Mouse (Mus musculus): ENCODE results near the gene Ina. TPM values are rescaled to one million over a fixed set of nuclear protein-coding genes. Genes with fewer than 3 reads are reported as not detected.

Gene Ina
- total and polyA plus RNA-seq, 3 experiments: not detected

DNA sequence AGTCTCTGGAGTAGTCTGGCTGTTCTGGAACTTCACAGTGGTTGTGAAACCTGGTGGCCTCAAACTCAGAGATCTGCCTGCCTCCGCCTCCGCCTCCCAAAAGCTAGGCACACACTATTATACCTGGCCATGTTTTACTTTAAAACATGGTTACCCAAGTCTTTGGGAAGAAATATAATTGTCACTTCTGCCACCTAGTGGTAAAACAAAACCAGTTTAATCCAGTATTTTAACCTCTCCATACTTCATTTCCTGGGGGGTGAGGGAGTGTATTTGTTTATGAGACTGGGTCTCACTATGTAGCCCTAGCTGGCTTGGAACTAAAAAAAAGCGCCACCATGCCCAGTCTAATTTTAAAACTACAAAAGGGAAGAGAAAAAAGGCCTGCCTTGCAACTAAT lies 29.1 kb downstream of the Ina start:
- peak; percentile 64 for DNase-seq (ENCODE audit: low read depth, low spot score)
- Histone ChIP-seq H3K9me3 (replicated peaks; ENCODE audit: insufficient read depth, low read length) (no peaks in the 10 kb centered on the region), H3K27me3 (ENCODE audit: control insufficient read depth in 1 of 2, insufficient read depth in 2 of 2, low read length in 2 of 2) (no peaks in the 10 kb centered on the region), H3K4me1 (ENCODE audit: control insufficient read depth in 1 of 2, insufficient read depth in 2 of 2, low read length in 2 of 2) (no peaks in the 10 kb centered on the region), H3K9ac (ENCODE audit: control insufficient read depth, low read depth, low read length, poor library complexity, severe bottlenecking) (no peak overlapping the region), H3K36me3 (ENCODE audit: control insufficient read depth in 1 of 2, insufficient read depth in 2 of 2, low read length in 2 of 2) (peaks cover 11 to 32% of the 10 kb centered on the region in 2 experiments), H3K79me2 (ENCODE audit: control insufficient read depth, insufficient read depth, low read length, poor library complexity) (0 out of 2 replicates have a peak, but pooled peaks cover 2% of the 10 kb centered on the region), H3K27ac (ENCODE audit: control insufficient read depth, low read depth, low read length) (no peak overlapping the region), H3K4me3 (ENCODE audit: control insufficient read depth in 1 of 2, insufficient read depth in 1 of 2, low read depth in 2 of 2, low read length in 2 of 2) (no peak overlapping the region)
- TF ChIP-seq MXI1 (IDR thresholded peaks at IDR 0.05; ENCODE audit: low read depth, low read length): no peak
- TF ChIP-seq TBP (IDR thresholded peaks at IDR 0.05; ENCODE audit: low read depth, low read length): no peak
- TF ChIP-seq RAD21 (IDR thresholded peaks at IDR 0.05; ENCODE audit: low read depth, low read length): peak; percentile 47
- no peak for TF ChIP-seq HCFC1 (IDR thresholded peaks at IDR 0.05; ENCODE audit: low read depth, low read length)
- 0 out of 2 replicates have a peak, but pooled peaks have one; percentile 32 for TF ChIP-seq SIN3A (IDR thresholded peaks at IDR 0.05; ENCODE audit: low read length)
- TF ChIP-seq JUND (IDR thresholded peaks at IDR 0.05; ENCODE audit: low read depth, low read length): no peak
- no peak for TF ChIP-seq NELFE (IDR thresholded peaks at IDR 0.05; ENCODE audit: low read depth, low read length)
- no peak for TF ChIP-seq MAX (IDR thresholded peaks at IDR 0.05; ENCODE audit: low read length)
- no peak for TF ChIP-seq MYC (IDR thresholded peaks at IDR 0.05; ENCODE audit: low read depth, low read length)
- no peak for TF ChIP-seq NRF1 (IDR thresholded peaks at IDR 0.05; ENCODE audit: insufficient read depth, low read depth, low read length, poor library complexity, severe bottlenecking)
- TF ChIP-seq USF2 (IDR thresholded peaks at IDR 0.05; ENCODE audit: borderline replicate concordance in 1 of 2, insufficient read depth in 1 of 2, low read depth in 1 of 2, low read length in 2 of 2): no peak
- peak; percentile 55 for TF ChIP-seq SMC3 (IDR thresholded peaks at IDR 0.05; ENCODE audit: low read depth, low read length)
- TF ChIP-seq POLR2AphosphoS2 (IDR thresholded peaks at IDR 0.05; ENCODE audit: low read length): no peak
- peak in 2 of 3 experiments; percentile 42 to 68; a peak in 4 of 6 replicates for TF ChIP-seq CTCF (IDR thresholded peaks at IDR 0.05 in 2 of 3, conservative IDR thresholded peaks at IDR 0.05 in 1 of 3; ENCODE audit: control insufficient read depth in 1 of 3, insufficient read depth in 1 of 3, low read depth in 2 of 3, low read length in 3 of 3, poor library complexity in 1 of 3, severe bottlenecking in 1 of 3)
- TF ChIP-seq GABPA (IDR thresholded peaks at IDR 0.05; ENCODE audit: low read depth, low read length): no peak

DNA sequence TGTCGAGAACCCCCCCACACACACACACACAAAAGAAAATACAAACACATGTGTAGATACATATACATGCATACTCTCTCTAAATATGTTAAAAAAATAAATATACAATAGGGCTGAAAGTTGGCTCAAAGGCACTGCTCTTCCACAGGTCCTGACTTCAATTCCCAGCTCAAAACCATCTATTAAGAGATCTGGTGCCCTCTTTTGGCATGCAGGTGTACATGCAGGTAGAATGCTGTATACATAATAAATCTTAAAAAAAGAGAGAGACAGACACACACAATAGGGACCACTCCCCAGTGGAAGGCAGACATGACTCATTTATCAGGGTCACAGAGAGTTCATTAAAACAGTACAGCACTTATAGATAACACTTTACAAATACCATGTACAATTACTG lies 31.8 kb downstream of the Ina start:
- H3K36me3 ChIP-seq (ENCODE audit: control insufficient read depth in 1 of 2, insufficient read depth in 2 of 2, low read length in 2 of 2): peaks cover 15 to 22% of the 10 kb centered on the region in 2 experiments

More for the DNA sequence above, 31.8 kb downstream of the Ina start:
- Histone ChIP-seq H3K4me1 (ENCODE audit: control insufficient read depth in 1 of 2, insufficient read depth in 2 of 2, low read length in 2 of 2) (peaks cover 4 to 17% of the 10 kb centered on the region in 2 experiments), H3K27me3 (ENCODE audit: control insufficient read depth in 1 of 2, insufficient read depth in 2 of 2, low read length in 2 of 2) (no peaks in the 10 kb centered on the region), H3K9ac (ENCODE audit: control insufficient read depth, low read depth, low read length, poor library complexity, severe bottlenecking) (no peak overlapping the region), H3K4me3 (ENCODE audit: control insufficient read depth in 1 of 2, insufficient read depth in 1 of 2, low read depth in 2 of 2, low read length in 2 of 2) (no peak overlapping the region), H3K79me2 (ENCODE audit: control insufficient read depth, insufficient read depth, low read length, poor library complexity) (peaks cover 20% of the 10 kb centered on the region), H3K27ac (ENCODE audit: control insufficient read depth, low read depth, low read length) (no peak overlapping the region), H3K9me3 (replicated peaks; ENCODE audit: insufficient read depth, low read length) (no peaks in the 10 kb centered on the region)
- TF ChIP-seq TBP (IDR thresholded peaks at IDR 0.05; ENCODE audit: low read depth, low read length): no peak
- TF ChIP-seq TAL1 (IDR thresholded peaks at IDR 0.05; ENCODE audit: low read length): no peak
- TF ChIP-seq ZNF384 (IDR thresholded peaks at IDR 0.05; ENCODE audit: low read depth, low read length): no peak
- TF ChIP-seq SIN3A (IDR thresholded peaks at IDR 0.05; ENCODE audit: low read length): no peak
- no peak for TF ChIP-seq UBTF (IDR thresholded peaks at IDR 0.05; ENCODE audit: borderline replicate concordance, insufficient read depth, low read depth, low read length)
- TF ChIP-seq ELF1 (IDR thresholded peaks at IDR 0.05; ENCODE audit: low read depth, low read length): no peak
- TF ChIP-seq MAFK (IDR thresholded peaks at IDR 0.05; ENCODE audit: borderline replicate concordance, low read depth, low read length): no peak
- no peak for TF ChIP-seq HCFC1 (IDR thresholded peaks at IDR 0.05; ENCODE audit: low read depth, low read length)
- no peak for TF ChIP-seq JUND (IDR thresholded peaks at IDR 0.05; ENCODE audit: low read depth, low read length)
- TF ChIP-seq RCOR1 (IDR thresholded peaks at IDR 0.05; ENCODE audit: low read depth, low read length): no peak
- TF ChIP-seq BHLHE40 (IDR thresholded peaks at IDR 0.05; ENCODE audit: borderline replicate concordance, low read depth, low read length): no peak
- TF ChIP-seq KAT2A (conservative IDR thresholded peaks at IDR 0.05; ENCODE audit: low read depth, low read length): no peak
- TF ChIP-seq MYB (IDR thresholded peaks at IDR 0.05; ENCODE audit: low read depth, low read length): no peak
- no peak for TF ChIP-seq MXI1 (IDR thresholded peaks at IDR 0.05; ENCODE audit: low read depth, low read length)
- TF ChIP-seq ZC3H11A (IDR thresholded peaks at IDR 0.05; ENCODE audit: low read depth, low read length): no peak
- DNase-seq (ENCODE audit: low read depth, low spot score): no peak

Data from MEL (cell line).